8 mouse cellular contexts compared by ENCODE assay signal in the genomic region with DNA sequence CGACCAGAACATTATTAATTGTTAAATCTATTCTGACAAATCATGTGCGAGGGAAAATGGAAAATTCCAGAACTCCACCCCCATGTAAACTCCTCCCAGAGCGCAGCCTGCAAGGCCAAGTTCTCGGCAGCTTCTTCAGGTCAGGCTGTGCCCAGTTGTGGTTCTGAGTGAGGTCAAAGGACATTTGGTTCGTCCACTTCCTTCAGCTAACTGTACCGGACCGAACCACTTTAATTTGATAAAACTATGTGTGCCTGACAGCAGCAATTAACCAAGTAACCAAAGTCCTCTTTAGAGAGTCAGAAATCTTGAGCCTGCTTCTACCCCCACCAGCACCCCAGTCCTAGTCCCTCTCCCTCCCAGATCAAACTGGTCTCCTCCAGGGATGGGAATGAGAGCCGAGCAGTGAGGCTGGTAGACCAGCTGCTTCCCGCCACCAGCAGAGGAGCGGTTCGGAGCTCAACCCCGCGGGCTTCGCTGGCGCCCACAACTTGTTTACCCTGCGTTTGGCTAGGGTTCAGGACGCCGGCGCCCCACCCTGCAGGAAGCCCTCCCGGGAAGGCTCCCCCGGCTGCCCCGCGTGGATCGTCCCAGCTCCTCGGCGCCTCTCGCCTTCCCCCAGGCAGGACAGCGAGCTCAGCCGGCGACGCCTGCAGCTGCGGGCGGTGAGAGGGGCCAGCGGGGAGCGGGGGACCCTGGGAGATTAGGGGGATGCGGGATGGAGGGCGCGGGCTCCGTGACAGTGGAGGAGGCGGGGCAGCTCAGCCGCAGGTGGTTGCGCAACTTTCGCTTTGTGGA. TPM values are rescaled to one million over a fixed set of nuclear protein-coding genes. Genes with fewer than 3 reads are reported as not detected.
A peak's percentile ranks its signal among the peaks of the same experiment; 100 is the strongest.
DNase-seq lines count a peak whose midpoint lies in the region; ATAC-seq and TF ChIP-seq lines count a peak whose summit lies in the region.

A gene (plus strand): TSS at position 113 of the 798 bp plus-strand sequence.

- peak within 1 kb of the TSS; percentile 92 for H3K4me2 ChIP-seq in forebrain, embryonic 12.5 days

- no peak for TF ChIP-seq EP300 in ES-Bruce4 (IDR thresholded peaks at IDR 0.05; ENCODE audit: insufficient read depth, low read depth, low read length)

- H3K27me3 ChIP-seq in ES-Bruce4 (ENCODE audit: control insufficient read depth, insufficient read depth, low read length, poor library complexity, severe bottlenecking), result peaks cover 2% of the 10 kb centered on the region; the same call in 1 of the 2 replicates
- H3K27me3 ChIP-seq in forebrain, embryonic 12.5 days, result no peaks in the 10 kb centered on the region

- no peak for TF ChIP-seq POLR2A in ES-Bruce4 (IDR thresholded peaks at IDR 0.05; ENCODE audit: insufficient read depth, low read length)
- TF ChIP-seq POLR2A in brain, embryonic 14.5 days (IDR thresholded peaks at IDR 0.05; ENCODE audit: borderline replicate concordance, extremely low read depth, insufficient read depth, insufficient read length, poor library complexity, severe bottlenecking), result no peak

- intact Hi-C loops in heart, postnatal 14 days (cut with DNase I), result loop anchor here (5.0 kb wide), 1 partner anchor 45 kb away; no protein-coding TSS in a partner anchor

- DNase-seq in brain, embryonic 14.5 days (ENCODE audit: low read depth), result peak; percentile 66
- DNase-seq in heart, postnatal 14 days, result peak; percentile 84 to 85
- DNase-seq in kidney, postnatal 4 days, result peak; percentile 75 to 81
- peak; percentile 77 for DNase-seq in lung, postnatal 25 days (ENCODE audit: low spot score)
- DNase-seq in ovary, postnatal 14 days (ENCODE audit: low spot score), result peak; percentile 58
- DNase-seq in thymus, postnatal 25 days, result peak; percentile 53

- no peaks in the 10 kb centered on the region for H3K4me1 ChIP-seq in ES-Bruce4 (ENCODE audit: control insufficient read depth, insufficient read depth, low read length)
- H3K4me1 ChIP-seq in forebrain, embryonic 12.5 days, result peaks cover 10% of the 10 kb centered on the region

- 14% methylated on average over 42 of the region's 43 CpGs for whole genome bisulfite sequencing in forebrain, embryonic 12.5 days

- peak within 1 kb of the TSS; percentile 45 for H3K4me3 ChIP-seq in ES-Bruce4 (ENCODE audit: low read depth, low read length)
- H3K4me3 ChIP-seq in forebrain, embryonic 12.5 days (replicated peaks), result peak within 1 kb of the TSS; percentile 64

- no peaks in the 10 kb centered on the region for H3K36me3 ChIP-seq in ES-Bruce4 (ENCODE audit: control insufficient read depth, insufficient read depth, low read length, poor library complexity, severe bottlenecking)
- no peaks in the 10 kb centered on the region for H3K36me3 ChIP-seq in forebrain, embryonic 12.5 days (replicated peaks)

- peak within 1 kb of the TSS; percentile 67 for H3K9ac ChIP-seq in ES-Bruce4 (ENCODE audit: low read depth, poor library complexity, severe bottlenecking)
- peak within 1 kb of the TSS; percentile 80 for H3K9ac ChIP-seq in forebrain, embryonic 12.5 days

- no peak within 1 kb of the TSS for H3K27ac ChIP-seq in ES-Bruce4 (ENCODE audit: insufficient read depth, low read length)
- no peak within 1 kb of the TSS for H3K27ac ChIP-seq in forebrain, embryonic 12.5 days

- ATAC-seq in forebrain, embryonic 12.5 days (ENCODE audit: low FRiP score), result peak; percentile 91

- no peaks in the 10 kb centered on the region for H3K9me3 ChIP-seq in ES-Bruce4 (replicated peaks; ENCODE audit: control insufficient read depth, insufficient read depth, low read length, poor library complexity, severe bottlenecking)
- H3K9me3 ChIP-seq in forebrain, embryonic 12.5 days, result no peaks in the 10 kb centered on the region

- no peak for TF ChIP-seq CTCF in ES-Bruce4 (IDR thresholded peaks at IDR 0.05; ENCODE audit: low read depth, low read length)
- no peak for TF ChIP-seq CTCF in brain, embryonic 14.5 days (IDR thresholded peaks at IDR 0.05; ENCODE audit: borderline replicate concordance, extremely low read depth, insufficient read depth, insufficient read length)

RNA-seq across cellular contexts. Expression of the gene that starts here (rescaled TPM):
- polyA plus RNA-seq in ES-Bruce4 (2011; ENCODE audit: insufficient read depth, insufficient read length, low read depth, missing spikeins), result not detected in 2 replicates
- 0.91 and 1.3 TPM in 2 replicates for polyA plus RNA-seq in brain, embryonic 14.5 days (2012; rRNA removed)
- 1.3 and 2.0 TPM in 2 replicates for polyA plus RNA-seq in forebrain, embryonic 12.5 days (2016; fragmentation: Nextera tagmentation; extraction: Ambion mirVana)
- total RNA-seq in heart, postnatal 14 days (2021), result 10 to 100 TPM; 10.4 to 12.2 TPM
